Mouse (Mus musculus) midbrain, embryonic 14.5 days (tissue): ENCODE measurements at regions not wholly inside any gene's neighbourhood (a gene's known extent, or its start where the extent isn't known, plus 50 kb on each side); places are given as distances from the start of the nearest gene placed in this dataset.

Source experiments
- ATAC-seq: fragments of 200-750 bp; cut with Nextera tagmentation; 2 replicates; pipeline ENCODE4 v1.8.0; 2017; ENCODE audit warnings: moderate number of reproducible peaks, moderate library complexity; ENCODE audit not compliant: low FRiP score, low TSS enrichment
- DNase-seq: peaks from one replicate; pipeline ENCODE4 v3.0.0-alpha.2; 2015
- H3K27ac ChIP-seq: fragments of 300-500 bp; sonication (generic); replicated peaks from 2 replicates; pipeline ENCODE4 v1.5.1; 2014; ENCODE audit warnings: mild to moderate bottlenecking, low read depth, low read length, moderate library complexity
- H3K27me3 ChIP-seq: fragments of 300-500 bp; sonication (generic); 2 replicates; pipeline ENCODE4 v1.6.1; 2014; ENCODE audit warnings: low read length, control low read depth, mixed read lengths; ENCODE audit not compliant: control insufficient read depth, insufficient read depth
- H3K36me3 ChIP-seq: fragments of 300-500 bp; sonication (generic); 2 replicates; pipeline ENCODE4 v1.6.1; 2014; ENCODE audit warnings: low read length, control low read depth; ENCODE audit not compliant: control insufficient read depth, insufficient read depth
- H3K4me1 ChIP-seq: fragments of 300-500 bp; sonication (generic); 2 replicates; pipeline ENCODE4 v1.6.1; 2014; ENCODE audit warnings: mild to moderate bottlenecking, antibody characterized with exemption, low read length, control low read depth; ENCODE audit not compliant: control insufficient read depth, insufficient read depth
- H3K4me2 ChIP-seq: fragments of 300-500 bp; sonication (generic); 2 replicates; pipeline ENCODE4 v1.6.1; 2014; ENCODE audit warnings: mild to moderate bottlenecking, low read length, moderate library complexity
- H3K4me3 ChIP-seq: fragments of 300-500 bp; sonication (generic); replicated peaks from 2 replicates; pipeline ENCODE4 v1.5.1; 2014; ENCODE audit warnings: low read depth, low read length
- H3K9ac ChIP-seq: fragments of 300-500 bp; sonication (generic); replicated peaks from 2 replicates; pipeline ENCODE4 v1.6.1; 2014; ENCODE audit warnings: mild to moderate bottlenecking, low read length, moderate library complexity
- H3K9me3 ChIP-seq: fragments of 300-500 bp; sonication (generic); 2 replicates; pipeline ENCODE4 v1.6.1; 2016; ENCODE audit warnings: low read length, control low read depth, mixed read lengths; ENCODE audit not compliant: control insufficient read depth
- WGBS: fragments of 180-500 bp; shearing (Covaris S2); extraction: QIAGEN DNeasy Blood & Tissue Kit; methylation state at CpG from one replicate; pipeline ENCODE4 v1.1.7; 2014; 5-methylcytosine and 5-hydroxymethylcytosine counted together

GRCm38 (mm10) chr2:174933013-174933353 lies 77.1 kb upstream of the Gm14444 start:
- no peaks in the 10 kb centered on the region for H3K27me3 ChIP-seq
- WGBS, result 13% methylated on average over 6 of the region's 6 CpGs
- H3K4me1 ChIP-seq, result no peaks in the 10 kb centered on the region
- no peak overlapping the region; the same call in 1 of the 2 replicates for H3K4me2 ChIP-seq
- H3K36me3 ChIP-seq, result no peaks in the 10 kb centered on the region
- no peaks in the 10 kb centered on the region for H3K9me3 ChIP-seq
- no peak overlapping the region for H3K4me3 ChIP-seq
- no peak overlapping the region for H3K27ac ChIP-seq
- ATAC-seq (0 out of 2 replicates have a peak, but pooled peaks have one; percentile 41), DNase-seq (no peak)
- no peak overlapping the region for H3K9ac ChIP-seq

- Histone ChIP-seq H3K4me2 (no peak overlapping the region), H3K9me3 (no peaks in the 10 kb centered on the region), H3K27ac (no peak overlapping the region), H3K36me3 (no peaks in the 10 kb centered on the region), H3K9ac (no peak overlapping the region), H3K27me3 (no peaks in the 10 kb centered on the region), H3K4me3 (no peak overlapping the region), H3K4me1 (no peaks in the 10 kb centered on the region)
- 36% methylated on average over 5 of the region's 5 CpGs for WGBS
- ATAC-seq (no peak), DNase-seq (no peak)
Measured at GRCm38 (mm10) chr2:174936665-174937064, 73.4 kb upstream of the Gm14444 start.

- no peak overlapping the region for H3K4me2 ChIP-seq
- ATAC-seq, result no peak
- no peaks in the 10 kb centered on the region for H3K27me3 ChIP-seq
- no peak overlapping the region for H3K27ac ChIP-seq
- H3K36me3 ChIP-seq, result no peaks in the 10 kb centered on the region
- no peaks in the 10 kb centered on the region for H3K9me3 ChIP-seq
- no peak for DNase-seq
- no peak overlapping the region for H3K4me3 ChIP-seq
- no peaks in the 10 kb centered on the region for H3K4me1 ChIP-seq
- H3K9ac ChIP-seq, result no peak overlapping the region
- 87% methylated on average over 4 of the region's 4 CpGs for WGBS
Measured at GRCm38 (mm10) chr2:174937930-174938329, 72.1 kb upstream of the Gm14444 start.

GRCm38 (mm10) chr2:174942221-174942620 lies 67.8 kb upstream of the Gm14444 start:
- ATAC-seq (no peak), DNase-seq (no peak)
- Histone ChIP-seq H3K4me1 (no peaks in the 10 kb centered on the region), H3K36me3 (no peaks in the 10 kb centered on the region), H3K4me3 (no peak overlapping the region), H3K27me3 (no peaks in the 10 kb centered on the region), H3K4me2 (no peak overlapping the region), H3K9me3 (no peaks in the 10 kb centered on the region), H3K9ac (no peak overlapping the region), H3K27ac (no peak overlapping the region)
- 89% methylated on average over 4 of the region's 4 CpGs for WGBS

- no peaks in the 10 kb centered on the region for H3K27me3 ChIP-seq
- ATAC-seq (no peak), DNase-seq (no peak)
- no peak overlapping the region for H3K4me2 ChIP-seq
- H3K36me3 ChIP-seq, result no peaks in the 10 kb centered on the region
- no peak overlapping the region for H3K4me3 ChIP-seq
- no peak overlapping the region for H3K27ac ChIP-seq
- WGBS, result 83% methylated on average over 8 of the region's 8 CpGs
- H3K4me1 ChIP-seq, result no peaks in the 10 kb centered on the region
- H3K9ac ChIP-seq, result no peak overlapping the region
- H3K9me3 ChIP-seq, result no peaks in the 10 kb centered on the region
Measured at GRCm38 (mm10) chr2:174948106-174948505, 61.9 kb upstream of the Gm14444 start.
